Mouse (Mus musculus): ENCODE results near the gene Bend6. TPM values are rescaled to one million over a fixed set of nuclear protein-coding genes. Genes with fewer than 3 reads are reported as not detected.
"Not testable (repeated sequence)": the region's sequence is repeated elsewhere in the genome, so short reads cannot be mapped to it uniquely, and the experiment has no call there.

Gene Bend6
- total RNA-seq, 1 experiment from 2014 or later = 3.2 TPM

- ATAC-seq (replicated peaks; ENCODE audit: insufficient number of reproducible peaks, low FRiP score, low TSS enrichment, poor library complexity, severe bottlenecking) = not testable (repeated sequence)
These were observed 68.7 kb downstream of the Bend6 start for GRCm38 (mm10) chr1:33838952-33839351.

GRCm38 (mm10) chr1:33830586-33830985 lies 77.0 kb downstream of the Bend6 start:
- no peak for ATAC-seq (replicated peaks; ENCODE audit: insufficient number of reproducible peaks, low FRiP score, low TSS enrichment, poor library complexity, severe bottlenecking)

GRCm38 (mm10) chr1:33817931-33818330 lies 89.7 kb downstream of the Bend6 start:
- no peak for ATAC-seq (replicated peaks; ENCODE audit: insufficient number of reproducible peaks, low FRiP score, low TSS enrichment, poor library complexity, severe bottlenecking)

- ATAC-seq (replicated peaks; ENCODE audit: insufficient number of reproducible peaks, low FRiP score, low TSS enrichment, poor library complexity, severe bottlenecking) = peak; percentile 95
These were observed 93.5 kb downstream of the Bend6 start, which contains the start of gene Zfp451 for GRCm38 (mm10) chr1:33813868-33814794. Gene Zfp451 (minus strand): TSS chr1:33814595.

- ATAC-seq (replicated peaks; ENCODE audit: insufficient number of reproducible peaks, low FRiP score, low TSS enrichment, poor library complexity, severe bottlenecking) = peak; percentile 14; the same call in 1 of the 2 replicates
These were observed 94.1 kb downstream of the Bend6 start for GRCm38 (mm10) chr1:33813495-33813867.

GRCm38 (mm10) chr1:33803323-33803722 lies 104.3 kb downstream of the Bend6 start:
- no peak for ATAC-seq (replicated peaks; ENCODE audit: insufficient number of reproducible peaks, low FRiP score, low TSS enrichment, poor library complexity, severe bottlenecking)

Other genes starting within 250 kb of the Bend6 start
- 17.7 to 27.7 TPM (median 21.9 TPM) in 3 replicates for gene Prim2, start 238.0 kb downstream of the Bend6 start, total RNA-seq (2017)
- 0.57 to 4.4 TPM (median 1.8 TPM) in 3 replicates for gene Rab23, start 187.9 kb downstream of the Bend6 start, total RNA-seq (2017)
- 0.64 to 1.7 TPM (median 1.4 TPM) in 3 replicates for gene Bag2, start 150.0 kb downstream of the Bend6 start, total RNA-seq (2017)
- 19.3 to 36.8 TPM (median 33.3 TPM) in 3 replicates for gene Zfp451, start 93.2 kb downstream of the Bend6 start, total RNA-seq (2017)
- gene Dst, start 409 bp upstream of the Bend6 start, total RNA-seq (2017) = 0.29 to 2.0 TPM (median 0.96 TPM) in 3 replicates

All from monocyte, adult 5-6 weeks (primary cell).